Mouse (Mus musculus): ENCODE results near the gene Fam227a. TPM values are rescaled to one million over a fixed set of nuclear protein-coding genes. Genes with fewer than 3 reads are reported as not detected.

The Fam227a gene
- polyA plus RNA-seq, 1 experiment from 2014 or later: 1.2 TPM

DNA sequence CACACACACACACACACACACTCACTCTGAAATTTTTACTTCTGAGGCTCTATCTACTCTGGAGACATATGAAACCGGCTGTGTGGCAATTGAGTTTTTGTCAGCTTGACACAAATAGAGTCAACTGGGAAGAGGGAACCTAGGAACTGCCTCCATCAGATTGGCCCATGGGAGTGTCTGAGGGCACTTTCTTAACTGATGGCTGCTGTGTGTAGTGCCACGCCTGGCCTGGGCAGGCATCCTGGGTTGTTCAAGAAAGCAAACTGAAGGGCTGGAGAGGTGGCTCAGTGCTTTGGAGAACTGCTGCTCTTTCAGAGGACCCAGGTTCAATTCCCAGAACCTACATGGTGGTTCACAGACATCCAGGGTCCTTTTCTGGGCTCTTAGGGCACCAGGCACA lies 13.3 kb downstream of the Fam227a start:
- Histone ChIP-seq H3K9ac (replicated peaks; ENCODE audit: low read depth) (no peak overlapping the region), H3K27me3 (replicated peaks; ENCODE audit: insufficient read depth, low read length) (no peaks in the 10 kb centered on the region), H3K9me3 (ENCODE audit: low read length) (no peaks in the 10 kb centered on the region), H3K4me2 (replicated peaks; ENCODE audit: low read depth, low read length) (no peak overlapping the region), H3K27ac (ENCODE audit: low read length) (no peak overlapping the region), H3K36me3 (ENCODE audit: insufficient read depth, low read length) (0 out of 2 replicates have a peak, but pooled peaks cover 3% of the 10 kb centered on the region), H3K4me3 (ENCODE audit: low read depth, low read length) (no peak overlapping the region), H3K4me1 (ENCODE audit: insufficient read depth, low read depth, low read length) (no peaks in the 10 kb centered on the region)
- 69% methylated on average over 2 of the region's 2 CpGs for WGBS
- TF ChIP-seq EP300 (IDR thresholded peaks at IDR 0.05): no peak
- TF ChIP-seq CTCF (IDR thresholded peaks at IDR 0.05): no peak
- DNase-seq (ENCODE audit: low spot score): no peak
- ATAC-seq: no peak

DNA sequence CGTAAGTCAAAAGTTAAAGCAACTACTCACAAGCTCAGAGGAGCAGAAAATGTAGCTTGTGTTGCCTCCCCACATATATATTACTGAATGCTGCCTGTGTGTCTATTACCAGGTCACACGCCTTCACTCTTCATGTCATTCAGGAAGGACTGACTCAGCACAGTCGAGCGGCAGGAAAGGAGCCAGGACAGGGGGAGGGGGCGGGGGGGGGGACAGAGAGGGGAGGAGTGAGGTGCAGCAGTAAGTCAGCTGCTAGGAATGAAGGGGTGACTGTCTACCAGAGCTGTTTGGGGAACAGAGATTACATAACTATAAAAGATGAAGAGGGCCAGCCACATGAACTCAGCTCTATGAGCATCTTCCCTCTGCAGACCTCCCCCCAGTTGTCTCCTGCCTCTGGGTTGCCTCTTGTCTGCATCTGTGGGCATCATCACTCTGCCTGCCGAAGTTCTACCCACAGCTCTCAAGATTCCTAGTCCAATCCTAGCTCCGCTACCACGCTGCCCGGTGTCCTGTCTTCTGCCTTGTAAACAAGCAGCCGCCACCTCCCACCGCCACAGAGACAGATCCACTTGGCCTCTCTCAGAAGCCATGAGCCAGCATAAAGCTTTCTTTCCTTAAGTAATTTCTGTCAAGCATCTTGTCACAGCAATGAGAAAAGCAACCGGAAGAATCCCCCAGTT lies 17.5 kb downstream of the Fam227a start:
- Histone ChIP-seq H3K27ac (ENCODE audit: low read length) (no peak overlapping the region), H3K9ac (replicated peaks; ENCODE audit: low read depth) (no peak overlapping the region), H3K4me1 (ENCODE audit: insufficient read depth, low read depth, low read length) (no peaks in the 10 kb centered on the region), H3K36me3 (ENCODE audit: insufficient read depth, low read length) (no peaks in the 10 kb centered on the region), H3K9me3 (ENCODE audit: low read length) (no peaks in the 10 kb centered on the region), H3K4me2 (replicated peaks; ENCODE audit: low read depth, low read length) (no peak overlapping the region), H3K27me3 (replicated peaks; ENCODE audit: insufficient read depth, low read length) (no peaks in the 10 kb centered on the region), H3K4me3 (ENCODE audit: low read depth, low read length) (no peak overlapping the region)
- ATAC-seq (no peak), DNase-seq (ENCODE audit: low spot score) (no peak)
- WGBS: 55% methylated on average over 11 of the region's 12 CpGs
- no peak for TF ChIP-seq EP300 (IDR thresholded peaks at IDR 0.05)
- no peak for TF ChIP-seq CTCF (IDR thresholded peaks at IDR 0.05)

DNA sequence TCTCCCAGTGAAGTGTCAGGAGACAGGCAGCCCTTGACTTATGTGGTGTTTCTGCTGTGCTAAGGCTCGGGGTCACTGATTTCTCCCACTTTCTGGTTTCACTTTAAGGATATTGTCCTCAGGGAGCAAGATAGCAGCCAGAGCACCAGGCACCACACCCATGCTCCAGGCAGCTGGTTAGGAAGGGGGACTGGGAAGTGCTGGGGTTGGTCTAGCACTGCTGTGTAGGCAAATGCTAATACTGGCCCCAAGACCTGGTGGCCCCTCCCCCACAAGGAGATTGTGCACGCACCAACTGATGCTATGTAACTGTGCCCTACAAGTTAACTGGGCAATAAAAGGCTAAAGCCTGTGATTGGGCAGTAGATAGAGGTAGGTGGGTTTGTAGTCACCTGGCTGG lies 28.3 kb downstream of the Fam227a start:
- TF ChIP-seq CTCF (IDR thresholded peaks at IDR 0.05): no peak
- TF ChIP-seq EP300 (IDR thresholded peaks at IDR 0.05): no peak
- Histone ChIP-seq H3K27me3 (replicated peaks; ENCODE audit: insufficient read depth, low read length) (no peaks in the 10 kb centered on the region), H3K9me3 (ENCODE audit: low read length) (no peaks in the 10 kb centered on the region), H3K4me2 (replicated peaks; ENCODE audit: low read depth, low read length) (no peak overlapping the region), H3K27ac (ENCODE audit: low read length) (no peak overlapping the region), H3K36me3 (ENCODE audit: insufficient read depth, low read length) (no peaks in the 10 kb centered on the region), H3K4me3 (ENCODE audit: low read depth, low read length) (no peak overlapping the region), H3K4me1 (ENCODE audit: insufficient read depth, low read depth, low read length) (no peaks in the 10 kb centered on the region), H3K9ac (replicated peaks; ENCODE audit: low read depth) (no peak overlapping the region)
- ATAC-seq (no peak), DNase-seq (ENCODE audit: low spot score) (no peak)
- 64% methylated on average over 2 of the region's 2 CpGs for WGBS

DNA sequence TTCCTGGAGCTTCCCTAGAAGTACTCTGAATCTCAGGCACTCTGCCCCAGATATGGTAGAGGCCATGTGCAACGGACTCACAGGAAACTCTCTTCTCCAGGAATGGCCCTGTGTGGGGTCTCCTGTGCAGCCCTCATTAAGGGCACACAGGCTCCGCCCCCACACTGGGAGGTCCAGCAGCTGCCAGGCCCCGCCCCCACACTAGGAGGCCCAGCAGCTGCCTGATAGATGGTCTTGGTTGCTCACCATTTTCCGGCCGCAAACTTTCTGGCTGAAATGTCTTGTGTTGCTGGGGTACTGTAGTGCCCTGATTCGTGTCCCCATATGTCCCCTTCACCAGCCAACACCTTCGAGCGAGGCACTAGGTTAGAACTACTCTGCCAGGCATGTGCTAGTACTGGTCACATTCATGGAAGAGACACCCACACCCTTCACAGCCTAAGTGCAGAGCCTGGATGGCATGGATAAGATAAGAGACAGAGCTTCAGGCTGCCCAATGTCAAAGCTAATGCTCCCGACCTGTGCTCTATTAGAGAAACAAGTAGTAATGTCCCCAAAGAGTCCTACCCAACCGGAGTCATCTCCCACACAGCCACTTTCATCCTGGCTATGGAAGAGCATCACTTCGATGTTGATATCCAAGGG lies 38.9 kb downstream of the Fam227a start:
- Histone ChIP-seq H3K4me3 (ENCODE audit: low read depth, low read length) (no peak overlapping the region), H3K4me1 (ENCODE audit: insufficient read depth, low read depth, low read length) (no peaks in the 10 kb centered on the region), H3K4me2 (replicated peaks; ENCODE audit: low read depth, low read length) (no peak overlapping the region), H3K27ac (ENCODE audit: low read length) (no peak overlapping the region), H3K36me3 (ENCODE audit: insufficient read depth, low read length) (0 out of 2 replicates have a peak, but pooled peaks cover 4% of the 10 kb centered on the region), H3K9ac (replicated peaks; ENCODE audit: low read depth) (no peak overlapping the region), H3K9me3 (ENCODE audit: low read length) (no peaks in the 10 kb centered on the region), H3K27me3 (replicated peaks; ENCODE audit: insufficient read depth, low read length) (no peaks in the 10 kb centered on the region)
- ATAC-seq: no peak
- TF ChIP-seq CTCF (IDR thresholded peaks at IDR 0.05) (no peak), EP300 (IDR thresholded peaks at IDR 0.05) (no peak)
- WGBS: 72% methylated on average over 11 of the region's 11 CpGs
- DNase-seq (ENCODE audit: low spot score): no peak

DNA sequence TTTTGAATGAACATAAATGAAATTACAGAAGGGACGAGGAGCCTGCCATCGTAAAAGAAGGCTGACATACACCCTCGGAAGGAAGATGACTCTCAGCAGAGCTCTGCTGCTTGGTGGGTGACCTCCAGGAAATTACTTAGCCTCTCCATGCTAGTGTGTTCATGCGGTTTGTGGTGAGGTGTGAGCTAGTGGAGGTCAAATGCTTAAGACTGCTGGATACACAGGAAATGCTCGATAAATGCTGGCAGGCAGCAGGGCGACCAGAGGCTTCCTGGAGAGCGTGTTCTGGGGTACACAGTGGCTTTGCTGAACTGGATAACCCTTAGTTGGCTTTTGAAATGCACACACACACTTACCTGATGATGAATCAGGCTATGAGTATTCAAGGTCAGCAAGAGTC lies 40.3 kb downstream of the Fam227a start:
- Histone ChIP-seq H3K27ac (ENCODE audit: low read length) (no peak overlapping the region), H3K36me3 (ENCODE audit: insufficient read depth, low read length) (0 out of 2 replicates have a peak, but pooled peaks cover 4% of the 10 kb centered on the region), H3K27me3 (replicated peaks; ENCODE audit: insufficient read depth, low read length) (no peaks in the 10 kb centered on the region), H3K9me3 (ENCODE audit: low read length) (no peaks in the 10 kb centered on the region), H3K4me3 (ENCODE audit: low read depth, low read length) (no peak overlapping the region), H3K4me2 (replicated peaks; ENCODE audit: low read depth, low read length) (no peak overlapping the region), H3K4me1 (ENCODE audit: insufficient read depth, low read depth, low read length) (no peaks in the 10 kb centered on the region), H3K9ac (replicated peaks; ENCODE audit: low read depth) (no peak overlapping the region)
- 68% methylated on average over 7 of the region's 7 CpGs for WGBS
- ATAC-seq (no peak), DNase-seq (ENCODE audit: low spot score) (no peak)
- TF ChIP-seq EP300 (IDR thresholded peaks at IDR 0.05) (no peak), CTCF (IDR thresholded peaks at IDR 0.05) (no peak)

DNA sequence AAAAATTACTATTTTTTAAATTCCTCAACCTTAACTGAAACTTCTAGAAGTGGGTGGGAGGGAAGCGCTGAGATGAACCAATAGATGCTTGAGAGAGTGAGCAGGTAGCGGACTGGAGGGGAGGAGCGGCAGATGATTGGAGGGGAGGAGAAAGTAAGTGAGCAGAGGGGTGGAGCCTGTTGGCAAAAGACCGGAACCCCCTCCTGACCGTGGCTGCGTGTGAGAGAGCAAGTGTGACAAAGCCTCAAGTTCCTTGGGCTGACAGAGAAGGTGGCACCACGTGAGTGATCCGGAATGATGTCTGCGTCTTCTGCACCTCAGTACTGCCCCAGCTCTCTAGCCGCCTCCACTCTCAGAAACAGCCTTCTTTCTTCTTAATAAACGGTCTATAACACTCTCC lies 41.6 kb downstream of the Fam227a start:
- ATAC-seq: no peak
- H3K4me3 ChIP-seq (ENCODE audit: low read depth, low read length): no peak overlapping the region
- H3K9ac ChIP-seq (replicated peaks; ENCODE audit: low read depth): no peak overlapping the region
- no peak overlapping the region for H3K27ac ChIP-seq (ENCODE audit: low read length)
- H3K36me3 ChIP-seq (ENCODE audit: insufficient read depth, low read length): no peaks in the 10 kb centered on the region
- H3K27me3 ChIP-seq (replicated peaks; ENCODE audit: insufficient read depth, low read length): no peaks in the 10 kb centered on the region
- WGBS: 82% methylated on average over 11 of the region's 11 CpGs
- H3K4me1 ChIP-seq (ENCODE audit: insufficient read depth, low read depth, low read length): no peaks in the 10 kb centered on the region
- no peak for TF ChIP-seq CTCF (IDR thresholded peaks at IDR 0.05)
- no peak for TF ChIP-seq EP300 (IDR thresholded peaks at IDR 0.05)
- no peak for DNase-seq (ENCODE audit: low spot score)
- no peaks in the 10 kb centered on the region for H3K9me3 ChIP-seq (ENCODE audit: low read length)
- H3K4me2 ChIP-seq (replicated peaks; ENCODE audit: low read depth, low read length): no peak overlapping the region
